In genomic region chr4:156235808-156236533, GRCm38 (mm10) we compare ENCODE assay signal across 8 mouse cellular contexts. TPM values are rescaled to one million over a fixed set of nuclear protein-coding genes. Genes with fewer than 3 reads are reported as not detected.
DNase-seq lines count a peak whose midpoint lies in the region; ATAC-seq lines count a peak whose summit lies in the region.

TSS of gene Noc2l (plus strand) at chr4:156236010.

- DNase-seq in ZHBTc4 (ENCODE audit: low read depth, low spot score) = peak; percentile 97
- peak; percentile 90 for DNase-seq in gastrocnemius, postnatal 10 days
- DNase-seq in induced T-regulatory cell, adult 2 months (ENCODE audit: low read depth) = peak; percentile 95
- peak; percentile 59 to 82 for DNase-seq in left cerebral cortex, adult 9 months (ENCODE audit: low spot score in 2 of 2)
- DNase-seq in right cerebral cortex, postnatal 14 days = peak; percentile 90
- peak; percentile 80 to 88 for DNase-seq in urinary bladder, postnatal 36 days (ENCODE audit: low spot score in 2 of 2)

- ATAC-seq in common myeloid progenitor, adult 5-6 weeks (replicated peaks; ENCODE audit: low read depth, poor library complexity, severe bottlenecking) = peak; percentile 72
- peak; percentile 73 for ATAC-seq in megakaryocyte progenitor cell, adult 5-6 weeks (replicated peaks; ENCODE audit: poor library complexity)

RNA-seq across cellular contexts. Expression of gene Noc2l, which starts in this region (rescaled TPM):
- 141 and 157 TPM in 2 replicates for total RNA-seq in common myeloid progenitor, adult 5-6 weeks (2017)
- 10 to 100 TPM; 28.3 to 31.8 TPM for total RNA-seq in gastrocnemius, postnatal 10 days (2021)
- 72.3 and 81.6 TPM in 2 replicates for total RNA-seq in megakaryocyte progenitor cell, adult 5-6 weeks (2015)
- total RNA-seq in megakaryocyte progenitor cell, adult 5-6 weeks (2017) = 122 and 140 TPM in 2 replicates

Comparison
In these comparisons a context has a peak if more than half of its experiments do, and no peak if none do; other contexts are left out.
1. Peak in every context shown above with its lines: DNase-seq and ATAC-seq.